Comparison of ENCODE assay signal across 23 mouse cellular contexts in the genomic region with DNA sequence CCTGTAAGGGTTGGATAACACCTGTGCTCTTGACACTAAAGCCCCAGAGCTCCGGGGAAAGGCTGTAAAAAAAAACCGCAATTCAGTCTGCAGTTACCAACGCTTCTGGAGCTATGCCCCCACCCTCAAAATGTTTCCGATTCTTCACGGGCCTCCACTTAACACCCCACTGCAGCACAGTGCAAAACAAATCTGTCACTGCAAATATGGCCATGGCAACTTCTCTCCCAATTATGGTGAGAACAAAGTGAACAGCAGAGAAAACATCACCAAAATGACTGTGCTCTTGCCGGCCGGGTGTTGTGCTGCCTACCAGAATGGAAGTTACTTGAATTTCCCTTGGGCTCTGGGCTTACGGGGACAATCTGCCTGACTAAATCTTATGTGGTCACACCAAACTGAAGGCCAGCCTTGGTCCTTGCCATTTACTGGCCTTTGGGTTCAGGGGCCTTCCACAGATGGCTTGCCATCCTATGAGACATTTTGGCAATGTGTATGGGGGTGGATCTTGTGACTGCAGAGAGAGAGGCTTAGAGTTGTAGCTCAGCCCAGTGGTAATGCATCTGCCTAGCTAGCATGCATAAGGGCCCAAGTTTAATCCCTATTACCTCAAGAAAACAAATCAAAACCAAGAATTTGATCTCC.
A peak's percentile ranks its signal among the peaks of the same experiment; 100 is the strongest.
DNase-seq lines count a peak whose midpoint lies in the region; ATAC-seq and TF ChIP-seq lines count a peak whose summit lies in the region.
"Had no signal": no experiment of that assay in that cellular context is flagged by ENCODE, and none has a peak within 500 bp of the region (broad histone marks: within the 10 kb centered on the region; RNA-seq: fewer than 3 reads in every experiment).

No protein-coding gene starts in this region.

- peak overlapping the region; percentile 30 for H3K4me2 ChIP-seq in myocyte (ENCODE audit: low read depth)
- H3K4me2 ChIP-seq: heart, embryonic 11.5 days; hindbrain, embryonic 13.5 days; intestine, embryonic 15.5 days; kidney, embryonic 15.5 days; lung, embryonic 15.5 days had no signal

- H3ac ChIP-seq in myocyte (ENCODE audit: control insufficient read depth, insufficient read length): no peak overlapping the region

- no peaks in the 10 kb centered on the region for H3K27me3 ChIP-seq in myocyte (ENCODE audit: control insufficient read depth, insufficient read depth, insufficient read length)
- H3K27me3 ChIP-seq: hindbrain, embryonic 13.5 days; intestine, embryonic 15.5 days; kidney, embryonic 15.5 days; lung, embryonic 15.5 days had no signal

- peak overlapping the region; percentile 55; the same call in 1 of the 2 replicates for H3K27ac ChIP-seq in layer of hippocampus, adult 2 months
- H3K27ac ChIP-seq: gastrocnemius, adult 2 months; hindbrain, embryonic 13.5 days; intestine, embryonic 15.5 days; kidney, embryonic 15.5 days; liver, embryonic 14.5 days; lung, embryonic 15.5 days had no signal

- DNase-seq in frontal cortex, postnatal 36 days (ENCODE audit: low spot score in 2 of 2): no peak
- peak; percentile 11 for DNase-seq in adrenal gland, postnatal 25 days
- DNase-seq in layer of hippocampus, adult 2 months (ENCODE audit: low spot score in 2 of 2): peak; percentile 33 to 39
- no peak for DNase-seq in heart, postnatal 36 days
- DNase-seq: cerebellum, adult 11 months; cerebellum, postnatal 14 days; embryo, embryonic 11 days; gastrocnemius, adult 2 months; heart, postnatal 10 days; kidney, postnatal 4 days; lung, postnatal 4 days; right cerebral cortex, postnatal 4 days; thymus, adult 2 months had no signal

- H3K4me3 ChIP-seq in layer of hippocampus, adult 2 months: no peak overlapping the region
- H3K4me3 ChIP-seq in myocyte: no peak overlapping the region
- H3K4me3 ChIP-seq: gastrocnemius, adult 2 months; hindbrain, embryonic 13.5 days; intestine, embryonic 15.5 days; kidney, embryonic 15.5 days; lung, embryonic 15.5 days had no signal

- no peak for TF ChIP-seq CTCF in layer of hippocampus, adult 2 months (conservative IDR thresholded peaks at IDR 0.05)

- TF ChIP-seq POLR2A in myocyte (IDR thresholded peaks at IDR 0.05; ENCODE audit: insufficient read length, low read depth): no peak

- H3K79me2 ChIP-seq in myocyte (ENCODE audit: control insufficient read depth, insufficient read depth): no peaks in the 10 kb centered on the region

- H3K36me3 ChIP-seq in myocyte (ENCODE audit: control insufficient read depth, insufficient read depth): no peaks in the 10 kb centered on the region
- H3K36me3 ChIP-seq: hindbrain, embryonic 13.5 days; intestine, embryonic 15.5 days; kidney, embryonic 15.5 days; lung, embryonic 15.5 days had no signal

- intact Hi-C loops in heart, postnatal 36 days (cut with DNase I): no loop called here

- peak; percentile 38 for ATAC-seq in frontal cortex, adult (ENCODE audit: low TSS enrichment)
- no peak for ATAC-seq in erythroid progenitor cell, adult 5-6 weeks (replicated peaks; ENCODE audit: low FRiP score, poor library complexity, severe bottlenecking)
- ATAC-seq: intestine, embryonic 15.5 days; midbrain, embryonic 16.5 days had no signal

TF ChIP-seq in myocyte, 11 proteins besides CTCF, POLR2A, EP300 and RAD21:
- TF ChIP-seq MYOG (IDR thresholded peaks at IDR 0.05; ENCODE audit: control insufficient read depth in 1 of 3, insufficient read depth in 1 of 3, insufficient read length in 2 of 3, low read depth in 2 of 3): no peak
- TF ChIP-seq REST (IDR thresholded peaks at IDR 0.05; ENCODE audit: insufficient read depth, insufficient read length): no peak
- no peak for TF ChIP-seq CEBPB (IDR thresholded peaks at IDR 0.05; ENCODE audit: insufficient read depth, poor library complexity, severe bottlenecking)
- no peak for TF ChIP-seq MYOD1 (IDR thresholded peaks at IDR 0.05; ENCODE audit: control insufficient read depth in 1 of 3, insufficient read length in 2 of 3, low read depth in 2 of 3)
- TF ChIP-seq MAX (IDR thresholded peaks at IDR 0.05; ENCODE audit: low read depth): no peak
- no peak for TF ChIP-seq TCF12 (IDR thresholded peaks at IDR 0.05; ENCODE audit: insufficient read depth, poor library complexity, severe bottlenecking)
- TF ChIP-seq TCF3 (IDR thresholded peaks at IDR 0.05; ENCODE audit: insufficient read length, low read depth): no peak
- TF ChIP-seq E2F4 (IDR thresholded peaks at IDR 0.05; ENCODE audit: insufficient read depth): no peak
- no peak for TF ChIP-seq USF1 (IDR thresholded peaks at IDR 0.05; ENCODE audit: low read depth)
- TF ChIP-seq POLR2AphosphoS2 (IDR thresholded peaks at IDR 0.05; ENCODE audit: insufficient read length, low read depth): no peak
- no peak for TF ChIP-seq SRF (IDR thresholded peaks at IDR 0.05; ENCODE audit: control insufficient read depth, insufficient read length, low read depth)

Comparison
In these comparisons a context has a peak if more than half of its experiments do, and no peak if none do; other contexts are left out.
1. DNase-seq: peak in adrenal gland, postnatal 25 days (single experiment) and layer of hippocampus, adult 2 months (2 of 2); none in frontal cortex, postnatal 36 days (0 of 2) and heart, postnatal 36 days (0 of 2).